Mouse (Mus musculus): ENCODE data around the gene Mrpl12. TPM values are rescaled to one million over a fixed set of nuclear protein-coding genes. Genes with fewer than 3 reads are reported as not detected.

The Mrpl12 gene
- polyA plus RNA-seq, 1 experiment = 119 TPM

GRCm38 (mm10) chr11:120458847-120459597 is 25.4 kb upstream of the Mrpl12 start:
- Histone ChIP-seq H3K4me1 (ENCODE audit: control insufficient read depth, insufficient read depth, low read length) (0 out of 2 replicates have a peak, but pooled peaks cover 4% of the 10 kb centered on the region), H3K27me3 (ENCODE audit: control insufficient read depth, insufficient read depth, low read length) (no peaks in the 10 kb centered on the region), H3K4me3 (replicated peaks; ENCODE audit: insufficient read depth, low read depth, low read length) (peak overlapping the region; percentile 94), H3K27ac (ENCODE audit: insufficient read depth, low read length) (no peak overlapping the region)
- WGBS = 59% methylated on average over 6 of the region's 6 CpGs
- DNase-seq = no peak
- TF ChIP-seq POLR2A (IDR thresholded peaks at IDR 0.05; ENCODE audit: borderline replicate concordance, insufficient read depth, low read length) (no peak), CTCF (IDR thresholded peaks at IDR 0.05; ENCODE audit: borderline replicate concordance, insufficient read depth, low read depth, low read length) (no peak; the same call in 1 of the 2 replicates)

GRCm38 (mm10) chr11:120463536-120463935 is 20.9 kb upstream of the Mrpl12 start:
- WGBS = 87% methylated on average over 2 of the region's 2 CpGs

GRCm38 (mm10) chr11:120464365-120464764 is 20.0 kb upstream of the Mrpl12 start:
- no peaks in the 10 kb centered on the region; the same call in 1 of the 2 replicates for H3K4me1 ChIP-seq (ENCODE audit: control insufficient read depth, insufficient read depth, low read length)
- no peak for DNase-seq
- TF ChIP-seq POLR2A (IDR thresholded peaks at IDR 0.05; ENCODE audit: borderline replicate concordance, insufficient read depth, low read length) (no peak), CTCF (IDR thresholded peaks at IDR 0.05; ENCODE audit: borderline replicate concordance, insufficient read depth, low read depth, low read length) (no peak)
- WGBS = 90% methylated on average over 5 of the region's 5 CpGs
- H3K27me3 ChIP-seq (ENCODE audit: control insufficient read depth, insufficient read depth, low read length) = no peaks in the 10 kb centered on the region
- no peak overlapping the region for H3K4me3 ChIP-seq (replicated peaks; ENCODE audit: insufficient read depth, low read depth, low read length)
- H3K27ac ChIP-seq (ENCODE audit: insufficient read depth, low read length) = no peak overlapping the region

More at GRCm38 (mm10) chr11:120463536-120463935, 20.9 kb upstream of the Mrpl12 start:
- no peak for TF ChIP-seq CTCF (IDR thresholded peaks at IDR 0.05; ENCODE audit: borderline replicate concordance, insufficient read depth, low read depth, low read length)
- Histone ChIP-seq H3K27ac (ENCODE audit: insufficient read depth, low read length) (no peak overlapping the region), H3K27me3 (ENCODE audit: control insufficient read depth, insufficient read depth, low read length) (no peaks in the 10 kb centered on the region), H3K4me3 (replicated peaks; ENCODE audit: insufficient read depth, low read depth, low read length) (no peak overlapping the region), H3K4me1 (ENCODE audit: control insufficient read depth, insufficient read depth, low read length) (no peaks in the 10 kb centered on the region; the same call in 1 of the 2 replicates)
- no peak for DNase-seq

- H3K27ac ChIP-seq (ENCODE audit: insufficient read depth, low read length) = no peak overlapping the region
- H3K4me1 ChIP-seq (ENCODE audit: control insufficient read depth, insufficient read depth, low read length) = no peaks in the 10 kb centered on the region; the same call in 1 of the 2 replicates
- TF ChIP-seq CTCF (IDR thresholded peaks at IDR 0.05; ENCODE audit: borderline replicate concordance, insufficient read depth, low read depth, low read length) (no peak), POLR2A (IDR thresholded peaks at IDR 0.05; ENCODE audit: borderline replicate concordance, insufficient read depth, low read length) (no peak)
- no peak for DNase-seq
- H3K4me3 ChIP-seq (replicated peaks; ENCODE audit: insufficient read depth, low read depth, low read length) = no peak overlapping the region
- H3K27me3 ChIP-seq (ENCODE audit: control insufficient read depth, insufficient read depth, low read length) = no peaks in the 10 kb centered on the region
- 75% methylated on average over 4 of the region's 4 CpGs for WGBS
Measured at GRCm38 (mm10) chr11:120465521-120465920, 18.9 kb upstream of the Mrpl12 start.

GRCm38 (mm10) chr11:120467051-120467735 is 17.2 kb upstream of the Mrpl12 start, which contains the start of gene Arl16:
Gene Arl16, minus strand, starts transcription at chr11:120467607.
- Histone ChIP-seq H3K4me3 (replicated peaks; ENCODE audit: insufficient read depth, low read depth, low read length) (peak within 1 kb of the TSS; percentile 67), H3K27ac (ENCODE audit: insufficient read depth, low read length) (no peak within 1 kb of the TSS), H3K4me1 (ENCODE audit: control insufficient read depth, insufficient read depth, low read length) (no peaks in the 10 kb centered on the region; the same call in 1 of the 2 replicates), H3K27me3 (ENCODE audit: control insufficient read depth, insufficient read depth, low read length) (no peaks in the 10 kb centered on the region)
- DNase-seq = peak; percentile 93 to 96
- TF ChIP-seq POLR2A (IDR thresholded peaks at IDR 0.05; ENCODE audit: borderline replicate concordance, insufficient read depth, low read length) (peak; percentile 86), CTCF (IDR thresholded peaks at IDR 0.05; ENCODE audit: borderline replicate concordance, insufficient read depth, low read depth, low read length) (no peak)
- WGBS = under 1% methylated on average over 54 of the region's 54 CpGs

- Histone ChIP-seq H3K27ac (ENCODE audit: insufficient read depth, low read length) (no peak overlapping the region), H3K27me3 (ENCODE audit: control insufficient read depth, insufficient read depth, low read length) (no peaks in the 10 kb centered on the region), H3K4me1 (ENCODE audit: control insufficient read depth, insufficient read depth, low read length) (no peaks in the 10 kb centered on the region; the same call in 1 of the 2 replicates), H3K4me3 (replicated peaks; ENCODE audit: insufficient read depth, low read depth, low read length) (peak overlapping the region; percentile 63)
- under 1% methylated on average over 33 of the region's 33 CpGs for WGBS
- no peak for DNase-seq
- no peak for TF ChIP-seq CTCF (IDR thresholded peaks at IDR 0.05; ENCODE audit: borderline replicate concordance, insufficient read depth, low read depth, low read length)
- no peak for TF ChIP-seq POLR2A (IDR thresholded peaks at IDR 0.05; ENCODE audit: borderline replicate concordance, insufficient read depth, low read length)
Measured at GRCm38 (mm10) chr11:120467736-120468092, 16.7 kb upstream of the Mrpl12 start.

GRCm38 (mm10) chr11:120472052-120472451 is 12.4 kb upstream of the Mrpl12 start:
- Histone ChIP-seq H3K27me3 (ENCODE audit: control insufficient read depth, insufficient read depth, low read length) (no peaks in the 10 kb centered on the region), H3K4me1 (ENCODE audit: control insufficient read depth, insufficient read depth, low read length) (no peaks in the 10 kb centered on the region; the same call in 1 of the 2 replicates), H3K27ac (ENCODE audit: insufficient read depth, low read length) (no peak overlapping the region), H3K4me3 (replicated peaks; ENCODE audit: insufficient read depth, low read depth, low read length) (no peak overlapping the region)
- no peak for DNase-seq
- 94% methylated on average over 6 of the region's 6 CpGs for WGBS
- TF ChIP-seq POLR2A (IDR thresholded peaks at IDR 0.05; ENCODE audit: borderline replicate concordance, insufficient read depth, low read length) = no peak
- no peak for TF ChIP-seq CTCF (IDR thresholded peaks at IDR 0.05; ENCODE audit: borderline replicate concordance, insufficient read depth, low read depth, low read length)

Measured in cerebellum, adult 2 months (tissue).